Mouse (Mus musculus) liver, embryonic 14.5 days (tissue): ENCODE measurements around the gene Vapb.

ENCODE experiments used
- CTCF ChIP-seq: IDR thresholded peaks from 2 replicates; pipeline ENCODE4 v1.5.1; 2016; ENCODE audit warnings: antibody characterized with exemption, low read depth, control low read depth
- EP300 ChIP-seq: IDR thresholded peaks from 2 replicates; pipeline ENCODE4 v1.6.1; 2016; ENCODE audit warnings: antibody characterized with exemption, low read depth

DNA sequence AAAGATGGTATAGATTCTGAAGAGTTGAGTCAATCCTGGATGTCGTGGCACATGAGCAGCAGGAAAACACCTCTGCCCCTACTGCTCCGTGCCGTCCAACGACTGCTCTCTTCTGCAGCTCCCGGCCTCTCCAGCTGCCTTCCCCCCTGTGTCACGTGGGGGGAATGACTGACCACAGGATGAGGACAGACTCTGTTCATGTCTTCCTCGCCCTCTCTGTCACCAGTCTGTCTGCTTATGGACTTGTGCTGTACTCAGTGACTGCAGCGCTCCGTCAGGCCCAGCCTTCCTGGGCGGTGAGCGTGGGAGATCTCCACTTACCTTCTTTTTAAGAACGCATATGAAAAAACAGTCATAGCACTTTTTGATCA, 34.5 kb upstream of the Vapb start:
- TF ChIP-seq EP300 (no peak), CTCF (no peak)
